Mouse (Mus musculus) liver, adult 10 weeks (tissue): ENCODE measurements around the gene Trim75. TPM values are rescaled to one million over a fixed set of nuclear protein-coding genes. Genes with fewer than 3 reads are reported as not detected.

Source experiments
- polyA plus RNA-seq: library from polyadenylated mRNA; stranded (reverse); fragments of 350-450 nt; fragmentation: Illumina TruSeq; extraction: RNeasy Lipid Tissue Mini Kit (QIAGEN cat#74804); gene quantifications from one replicate; pipeline ENCODE4 v1.2.3, GENCODE M21; 2014; ENCODE audit warnings: low read depth, low replicate concordance

Gene Trim75
- polyA plus RNA-seq: not detected

DNA sequence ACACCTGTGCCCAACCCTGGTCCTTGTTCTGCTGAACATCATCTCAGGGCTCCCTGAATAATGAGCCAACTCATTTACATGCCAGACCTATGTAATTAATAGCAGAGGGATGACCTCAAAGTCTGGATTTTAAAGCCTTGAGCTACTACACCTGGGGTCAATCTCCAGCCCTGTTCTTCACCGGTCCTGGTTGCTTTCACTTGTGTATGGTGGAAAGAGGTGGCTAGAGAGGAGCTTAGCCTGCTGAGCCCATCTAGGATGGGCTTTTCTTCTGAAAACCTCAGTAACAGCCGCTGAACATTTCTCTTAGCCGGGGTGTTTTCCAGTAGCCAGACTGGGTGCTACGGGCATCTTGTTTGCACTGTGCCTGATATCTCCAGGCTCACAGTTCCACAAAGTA, at the start of gene Trim75:
Gene Trim75 (minus strand): TSS at position 101 of the 400 bp plus-strand sequence.

DNA sequence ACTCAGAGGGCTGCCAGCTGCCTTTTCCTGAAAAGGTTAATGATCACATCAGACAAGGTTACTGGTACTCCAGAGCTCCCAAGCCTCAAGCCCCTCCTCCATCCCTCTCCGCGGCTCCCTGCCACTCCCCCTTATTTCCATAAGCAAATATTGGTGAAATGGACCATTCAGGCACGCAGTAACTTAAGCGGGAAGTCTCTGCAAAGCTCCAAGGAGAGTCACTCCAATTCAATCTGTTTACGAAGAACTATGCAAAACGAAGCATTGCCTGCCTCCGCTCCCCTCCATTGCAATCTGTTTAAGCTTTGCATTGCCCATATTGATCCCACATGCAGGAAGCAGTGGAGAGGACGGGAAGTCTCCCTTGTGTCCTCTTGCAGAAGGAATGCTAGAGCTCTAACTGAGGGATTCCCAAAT, 49.5 kb upstream of the Trim75 start, which contains the start of gene Apela:
Gene Apela (minus strand): TSS at position 220 of the 417 bp plus-strand sequence.

DNA sequence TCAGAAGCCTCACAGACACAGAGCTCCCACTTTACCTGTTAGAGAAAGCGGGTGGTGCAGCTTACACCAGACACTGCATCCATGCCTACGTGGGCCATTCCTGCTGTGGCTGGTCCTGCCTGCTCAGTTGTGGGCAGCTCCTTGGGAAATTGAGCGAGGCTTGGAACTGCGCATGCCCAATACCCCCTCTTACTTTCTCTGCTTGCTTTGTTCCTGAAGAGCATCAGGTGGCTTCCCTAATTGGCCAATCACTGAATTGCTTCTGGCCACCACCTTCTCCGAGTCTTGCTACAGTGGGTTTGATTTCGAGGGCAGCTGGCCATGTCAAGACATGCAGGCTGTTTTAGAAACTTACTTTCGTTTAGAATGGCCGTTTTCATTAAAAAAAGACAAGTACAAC, 30.8 kb upstream of the Trim75 start, which contains the start of the genes Trim61 and Trim60:
Gene Trim61 (minus strand): TSS at position 101 of the 400 bp plus-strand sequence.
Gene Trim60 (minus strand): TSS at position 162 of the 400 bp plus-strand sequence.

DNA sequence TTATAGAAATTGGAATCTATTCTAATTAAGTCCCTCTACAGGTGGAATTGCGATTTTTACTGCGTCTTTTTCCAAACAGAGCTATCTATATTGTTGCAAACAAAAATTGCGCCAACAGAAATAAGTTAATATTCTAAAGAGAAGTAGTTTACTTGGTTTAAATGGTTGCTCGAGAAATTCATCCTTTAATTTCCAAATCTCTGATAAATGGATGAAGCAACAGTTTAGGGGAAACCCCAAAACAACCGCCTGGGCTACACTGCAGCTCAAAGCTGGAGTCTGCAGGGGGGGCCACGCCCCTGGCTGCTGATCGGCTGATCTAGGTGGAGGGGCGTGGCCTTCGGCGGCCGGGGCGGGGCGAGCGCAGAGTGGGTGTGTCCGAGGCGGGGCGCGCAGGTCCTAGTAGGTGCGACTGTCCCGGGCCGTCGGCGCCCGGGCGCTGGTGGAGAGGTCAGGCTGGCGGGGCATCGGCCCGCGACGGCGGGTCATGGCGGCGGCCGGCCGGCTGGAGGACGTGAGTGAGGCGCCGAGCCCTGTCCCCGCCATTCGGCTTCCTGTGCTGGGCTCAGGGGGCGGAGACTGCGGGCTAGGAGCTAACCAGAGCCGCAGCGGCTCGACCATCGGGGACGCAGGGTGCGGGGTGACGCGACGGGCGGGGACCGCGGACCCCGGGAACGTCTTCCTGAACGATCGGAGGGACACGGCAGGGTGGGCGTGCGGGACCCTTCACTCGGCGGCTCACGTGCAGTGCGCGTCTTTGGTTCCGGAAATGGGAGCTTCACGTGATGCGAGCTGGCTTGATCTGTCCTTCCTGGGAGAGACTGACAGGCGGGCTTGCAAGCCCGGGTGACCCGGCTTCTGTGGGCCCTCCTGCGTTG, 40.6 kb downstream of the Trim75 start, which contains the start of gene Tmem192:
Gene Tmem192 (plus strand): TSS at position 366 of the 878 bp plus-strand sequence.

Other genes with a start within 250 kb of the Trim75 start
- 29.2 TPM for gene Klhl2, start 137.8 kb downstream of the Trim75 start, polyA plus RNA-seq
- gene Tmem192, start 40.6 kb downstream of the Trim75 start, polyA plus RNA-seq: 10.4 TPM
- not detected for gene Trim61, start 30.7 kb upstream of the Trim75 start, polyA plus RNA-seq
- not detected for gene Trim60, start 30.8 kb upstream of the Trim75 start, polyA plus RNA-seq
- not detected for gene Apela, start 49.5 kb upstream of the Trim75 start, polyA plus RNA-seq
- gene Gm10663, start 87.2 kb upstream of the Trim75 start, polyA plus RNA-seq: not detected
- gene BC030870, start 141.7 kb upstream of the Trim75 start, polyA plus RNA-seq: not detected